Mouse (Mus musculus) E14TG2a.4 (cell line): ENCODE measurements at regions not wholly inside any gene's neighbourhood (a gene's known extent, or its start where the extent isn't known, plus 50 kb on each side); places are given as distances from the start of the nearest gene placed in this dataset.

Experiments
- CTCF ChIP-seq: conservative IDR thresholded peaks from 2 replicates; pipeline ENCODE4 v1.5.1; 2014; ENCODE audit warnings: low read length
- NANOG ChIP-seq: IDR thresholded peaks from 2 replicates; pipeline ENCODE4 v1.6.1; 2014; ENCODE audit warnings: borderline replicate concordance, low read length, mixed read lengths
- POU5F1 ChIP-seq: IDR thresholded peaks from 2 replicates; pipeline ENCODE4 v1.6.1; 2014; ENCODE audit warnings: low read length, borderline replicate concordance

- TF ChIP-seq CTCF (no peak), POU5F1 (no peak), NANOG (no peak)
These were observed 94.6 kb upstream of the Plcb4 start for GRCm38 (mm10) chr2:135564231-135564630.
